Mouse (Mus musculus) hindbrain, embryonic 11.5 days (tissue): ENCODE measurements around the gene Rpl9-ps6. TPM values are rescaled to one million over a fixed set of nuclear protein-coding genes. Genes with fewer than 3 reads are reported as not detected.

ENCODE experiments used
- ATAC-seq: fragments of 200-750 bp; cut with Nextera tagmentation; 2 replicates; pipeline ENCODE4 v1.8.0; 2017; ENCODE audit warnings: mild to moderate bottlenecking, moderate TSS enrichment, moderate library complexity; ENCODE audit not compliant: low FRiP score
- DNase-seq: peaks from one replicate; pipeline ENCODE4 v3.0.0-alpha.2; 2015; ENCODE audit warnings: low spot score
- H3K27ac ChIP-seq: fragments of 300-500 bp; sonication (generic); 2 replicates; pipeline ENCODE4 v1.5.1; 2014; ENCODE audit warnings: mild to moderate bottlenecking, low read depth, low read length
- H3K27me3 ChIP-seq: fragments of 300-500 bp; sonication (generic); 2 replicates; pipeline ENCODE4 v1.6.1; 2014; ENCODE audit warnings: mild to moderate bottlenecking, low read length, moderate library complexity, mixed read lengths; ENCODE audit not compliant: control insufficient read depth, insufficient read depth
- H3K36me3 ChIP-seq: fragments of 300-500 bp; sonication (generic); 2 replicates; pipeline ENCODE4 v1.6.1; 2014; ENCODE audit warnings: mild to moderate bottlenecking, low read length, moderate library complexity, mixed read lengths; ENCODE audit not compliant: control insufficient read depth, insufficient read depth
- H3K4me1 ChIP-seq: fragments of 300-500 bp; sonication (generic); replicated peaks from 2 replicates; pipeline ENCODE4 v1.6.1; 2014; ENCODE audit warnings: low read length, mixed read lengths; ENCODE audit not compliant: control insufficient read depth, insufficient read depth
- H3K4me2 ChIP-seq: fragments of 300-500 bp; sonication (generic); replicated peaks from 2 replicates; pipeline ENCODE4 v1.6.1; 2014; ENCODE audit warnings: mild to moderate bottlenecking, low read depth, low read length
- H3K4me3 ChIP-seq: fragments of 300-500 bp; sonication (generic); 2 replicates; pipeline ENCODE4 v1.5.1; 2014; ENCODE audit warnings: low read depth, low read length
- H3K9ac ChIP-seq: fragments of 300-500 bp; sonication (generic); 2 replicates; pipeline ENCODE4 v1.6.1; 2014; ENCODE audit warnings: low read depth, low read length
- H3K9me3 ChIP-seq: fragments of 300-500 bp; sonication (generic); 2 replicates; pipeline ENCODE4 v1.6.1; 2016; ENCODE audit warnings: low read length; ENCODE audit not compliant: control insufficient read depth
- WGBS: fragments of 180-500 bp; shearing (Covaris S2); extraction: QIAGEN DNeasy Blood & Tissue Kit; methylation state at CpG from one replicate; pipeline ENCODE4 v1.1.7; 2014; 5-methylcytosine and 5-hydroxymethylcytosine counted together
- polyA plus RNA-seq: library from polyadenylated mRNA; unstranded; fragments of >200 nt; fragmentation: Nextera tagmentation; extraction: Ambion mirVana; gene quantifications from 2 replicates; pipeline ENCODE4 v1.2.1, GENCODE M21; 2014

The Rpl9-ps6 gene
- 76.8 and 85.8 TPM in 2 replicates for polyA plus RNA-seq

DNA sequence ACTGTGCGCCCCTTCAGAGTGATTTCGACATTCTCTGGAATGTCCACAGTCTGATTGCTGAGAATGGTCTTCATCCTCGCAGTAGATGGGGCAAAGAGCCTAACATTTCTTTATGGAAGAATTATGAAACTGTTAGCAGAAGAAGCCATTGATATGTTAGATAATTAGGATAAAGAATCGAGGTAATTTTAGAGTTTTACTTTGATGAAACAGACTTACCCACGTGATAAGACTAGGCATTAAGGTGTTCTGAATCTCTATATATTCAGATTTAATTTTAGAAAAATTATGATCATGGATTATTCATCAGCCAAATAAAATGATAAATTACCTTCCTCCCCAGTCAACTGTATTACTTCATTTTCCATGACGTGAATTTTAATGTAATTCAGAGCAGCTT lies at the start of gene Rpl9-ps6:
Gene Rpl9-ps6 (minus strand): TSS at position 101 of the 400 bp plus-strand sequence.
- H3K4me3 ChIP-seq, result no peak within 1 kb of the TSS
- ATAC-seq, result no peak
- no peaks in the 10 kb centered on the region for H3K27me3 ChIP-seq
- 78% methylated on average over 5 of the region's 6 CpGs for WGBS
- no peak for DNase-seq
- no peaks in the 10 kb centered on the region for H3K36me3 ChIP-seq
- no peak within 1 kb of the TSS for H3K9ac ChIP-seq
- no peak within 1 kb of the TSS for H3K27ac ChIP-seq
- H3K4me2 ChIP-seq, result no peak within 1 kb of the TSS
- H3K9me3 ChIP-seq, result no peaks in the 10 kb centered on the region
- H3K4me1 ChIP-seq, result no peaks in the 10 kb centered on the region

DNA sequence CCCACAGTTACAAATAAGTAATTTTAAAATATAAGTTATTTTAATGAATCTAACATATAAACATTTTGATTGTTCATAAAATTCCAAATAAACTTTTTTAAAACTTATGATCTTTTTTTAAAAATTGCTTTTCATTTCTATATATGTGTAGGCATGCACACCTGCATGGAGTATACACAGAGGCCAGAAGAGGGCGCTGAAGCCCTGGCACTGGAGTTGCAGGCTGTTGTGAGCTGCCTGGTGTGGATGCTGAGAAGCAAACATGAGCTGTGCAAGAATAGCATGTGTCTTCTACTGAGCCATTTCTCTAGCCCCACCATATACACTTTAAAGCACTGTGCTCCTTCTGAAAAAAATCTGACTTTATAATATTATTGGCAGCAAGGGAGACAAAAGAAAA lies 46.1 kb upstream of the Rpl9-ps6 start:
- WGBS, result 30% methylated on average over 1 of the region's 1 CpGs
- DNase-seq (peak; percentile 9), ATAC-seq (no peak)
- H3K27me3 ChIP-seq, result no peaks in the 10 kb centered on the region
- H3K27ac ChIP-seq, result no peak overlapping the region
- H3K36me3 ChIP-seq, result peaks cover 5% of the 10 kb centered on the region; the same call in 1 of the 2 replicates
- no peaks in the 10 kb centered on the region for H3K4me1 ChIP-seq
- H3K4me3 ChIP-seq, result no peak overlapping the region
- H3K4me2 ChIP-seq, result no peak overlapping the region
- peaks cover 4% of the 10 kb centered on the region; the same call in 1 of the 2 replicates for H3K9me3 ChIP-seq
- H3K9ac ChIP-seq, result no peak overlapping the region

DNA sequence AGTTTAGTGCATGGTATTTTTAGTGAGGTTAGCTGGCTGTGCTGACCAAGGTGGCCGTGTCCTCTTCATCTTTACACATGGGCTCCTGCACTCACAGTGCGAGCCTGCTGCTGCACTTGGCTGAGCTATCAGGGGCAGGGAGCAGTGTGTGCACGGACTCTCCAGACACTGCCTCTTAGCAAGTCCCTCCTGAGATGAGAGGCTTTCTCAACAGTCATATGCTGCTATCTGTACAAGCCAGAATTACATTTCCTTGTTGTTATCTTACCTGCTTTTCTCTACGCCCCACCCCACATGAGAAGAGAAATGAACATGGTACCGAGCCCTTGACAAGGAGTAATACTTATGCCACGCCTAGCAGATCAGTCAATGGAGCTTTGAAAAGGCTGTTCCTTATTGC lies 44.6 kb upstream of the Rpl9-ps6 start:
- H3K27me3 ChIP-seq, result no peaks in the 10 kb centered on the region
- H3K9me3 ChIP-seq, result peaks cover 4% of the 10 kb centered on the region; the same call in 1 of the 2 replicates
- no peaks in the 10 kb centered on the region for H3K4me1 ChIP-seq
- DNase-seq, result no peak
- ATAC-seq, result no peak
- H3K9ac ChIP-seq, result no peak overlapping the region
- 98% methylated on average over 6 of the region's 6 CpGs for whole genome bisulfite sequencing
- no peak overlapping the region for H3K4me2 ChIP-seq
- H3K4me3 ChIP-seq, result no peak overlapping the region
- no peak overlapping the region for H3K27ac ChIP-seq
- H3K36me3 ChIP-seq, result peaks cover 5% of the 10 kb centered on the region; the same call in 1 of the 2 replicates

DNA sequence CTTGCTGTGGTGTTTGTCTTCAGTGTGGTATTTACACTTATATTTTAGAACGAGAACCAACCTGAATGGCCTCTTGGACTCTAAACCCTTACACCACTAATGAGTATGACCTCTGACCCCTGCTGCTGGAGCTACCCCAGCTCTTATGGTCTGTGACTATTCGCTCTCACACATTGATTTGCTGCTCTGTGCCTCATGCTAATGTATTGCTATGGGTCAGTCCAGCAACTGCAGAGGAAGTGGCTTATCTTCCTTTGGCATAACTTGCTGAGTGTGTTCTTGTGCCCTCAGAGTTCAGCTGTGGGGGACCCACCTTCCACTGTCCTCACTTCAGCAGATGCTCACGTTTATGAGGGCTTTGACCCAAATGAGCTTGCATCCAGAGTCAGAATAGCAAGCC lies 43.9 kb upstream of the Rpl9-ps6 start:
- WGBS, result 79% methylated on average over 3 of the region's 3 CpGs
- H3K36me3 ChIP-seq, result peaks cover 5% of the 10 kb centered on the region; the same call in 1 of the 2 replicates

DNA sequence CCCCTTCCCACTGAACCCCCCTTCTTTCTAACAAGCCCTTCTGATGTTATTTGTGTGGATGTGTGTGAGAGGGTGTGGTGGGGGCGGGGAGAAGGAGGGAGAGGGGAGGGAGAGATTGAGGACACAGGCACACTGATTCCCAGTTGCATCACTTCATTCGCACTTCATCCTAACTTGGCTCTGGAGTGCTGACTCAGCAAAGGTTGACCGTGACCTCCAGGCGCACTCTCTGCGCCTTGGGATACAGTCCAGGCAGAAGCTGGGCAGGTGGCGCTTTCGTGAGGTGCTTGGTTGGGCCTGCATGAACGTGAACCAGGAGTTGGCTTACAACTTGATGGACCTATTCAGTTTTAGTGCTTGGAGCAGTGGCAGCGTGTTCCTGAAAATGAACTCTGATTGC lies 41.1 kb upstream of the Rpl9-ps6 start:
- no peak overlapping the region for H3K4me2 ChIP-seq
- 86% methylated on average over 8 of the region's 9 CpGs for WGBS
- no peaks in the 10 kb centered on the region for H3K4me1 ChIP-seq
- H3K4me3 ChIP-seq, result no peak overlapping the region
- no peaks in the 10 kb centered on the region for H3K27me3 ChIP-seq
- DNase-seq (no peak), ATAC-seq (no peak)
- H3K27ac ChIP-seq, result no peak overlapping the region
- H3K36me3 ChIP-seq, result no peaks in the 10 kb centered on the region
- no peak overlapping the region for H3K9ac ChIP-seq
- peaks cover 4% of the 10 kb centered on the region; the same call in 1 of the 2 replicates for H3K9me3 ChIP-seq

More for the DNA sequence above, 43.9 kb upstream of the Rpl9-ps6 start:
- no peaks in the 10 kb centered on the region for H3K27me3 ChIP-seq
- ATAC-seq, result no peak
- DNase-seq, result no peak
- no peak overlapping the region for H3K4me2 ChIP-seq
- no peak overlapping the region for H3K27ac ChIP-seq
- no peaks in the 10 kb centered on the region for H3K4me1 ChIP-seq
- H3K9me3 ChIP-seq, result peaks cover 4% of the 10 kb centered on the region; the same call in 1 of the 2 replicates
- no peak overlapping the region for H3K4me3 ChIP-seq
- H3K9ac ChIP-seq, result no peak overlapping the region

DNA sequence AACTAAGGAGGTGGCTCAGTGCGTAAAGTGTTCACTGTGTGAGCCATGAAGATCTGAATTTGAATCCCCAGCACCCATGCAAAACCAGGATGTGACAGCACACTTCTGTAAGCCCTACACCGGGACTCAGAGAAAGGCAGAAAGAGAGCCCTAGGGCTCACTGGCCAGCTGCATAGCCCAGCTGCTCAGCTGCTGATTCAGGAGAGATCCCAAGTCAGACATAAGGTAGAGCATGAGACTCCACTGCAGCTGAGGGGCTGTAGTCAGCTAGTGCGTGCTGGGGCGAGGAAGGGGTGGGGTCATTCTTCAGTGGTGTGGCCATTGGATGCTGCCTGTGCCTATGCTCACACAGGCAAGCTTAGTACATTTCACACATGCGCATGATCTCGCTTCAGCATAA lies 40.7 kb upstream of the Rpl9-ps6 start:
- Histone ChIP-seq H3K9ac (no peak overlapping the region), H3K36me3 (no peaks in the 10 kb centered on the region), H3K27ac (no peak overlapping the region), H3K4me3 (no peak overlapping the region), H3K4me1 (no peaks in the 10 kb centered on the region), H3K4me2 (no peak overlapping the region), H3K9me3 (peaks cover 3% of the 10 kb centered on the region; the same call in 1 of the 2 replicates), H3K27me3 (no peaks in the 10 kb centered on the region)
- DNase-seq (no peak), ATAC-seq (no peak)
- 92% methylated on average over 6 of the region's 6 CpGs for WGBS

DNA sequence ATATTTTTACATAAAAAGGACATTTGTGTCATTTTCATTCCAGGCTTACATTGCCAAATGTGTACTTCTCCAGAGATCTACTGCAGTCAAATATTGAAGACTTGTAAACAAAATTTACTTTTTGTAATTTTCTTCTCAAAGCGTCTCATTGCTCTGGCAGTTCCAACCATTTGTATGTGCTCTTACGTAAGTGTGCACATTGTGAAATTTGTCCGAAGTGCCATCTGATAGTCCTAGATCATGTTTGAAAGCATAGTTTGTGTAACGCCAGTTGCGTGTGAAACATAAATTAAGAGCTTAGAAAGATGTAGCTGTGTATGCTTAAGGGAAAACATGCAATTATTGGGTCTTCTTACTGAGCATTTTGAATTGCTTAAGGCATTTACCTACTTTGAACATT lies 40.1 kb upstream of the Rpl9-ps6 start:
- Histone ChIP-seq H3K4me3 (no peak overlapping the region), H3K9ac (no peak overlapping the region), H3K27me3 (no peaks in the 10 kb centered on the region), H3K36me3 (no peaks in the 10 kb centered on the region), H3K27ac (no peak overlapping the region), H3K4me2 (no peak overlapping the region), H3K9me3 (no peaks in the 10 kb centered on the region), H3K4me1 (no peaks in the 10 kb centered on the region)
- 96% methylated on average over 5 of the region's 5 CpGs for WGBS
- ATAC-seq (no peak), DNase-seq (no peak)

DNA sequence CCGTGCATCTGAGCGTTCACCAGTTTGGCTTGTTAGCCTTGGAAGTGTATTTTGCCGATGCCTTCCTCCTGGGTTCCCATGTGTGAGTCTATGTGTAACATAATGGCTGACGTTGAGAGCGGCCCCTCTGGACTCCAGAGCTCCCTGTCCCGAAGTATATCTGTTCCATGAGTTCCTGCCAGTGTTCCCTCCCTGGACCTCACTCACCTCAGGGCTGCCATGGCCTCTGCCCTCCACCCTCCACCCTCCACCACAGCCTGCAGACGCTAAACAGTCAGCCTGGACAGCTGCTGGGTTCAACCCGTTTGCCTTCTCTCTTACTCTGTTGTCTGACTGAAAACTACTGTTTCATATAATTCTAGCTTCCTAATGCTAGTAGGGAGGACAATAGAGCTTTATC lies 39.7 kb upstream of the Rpl9-ps6 start:
- DNase-seq, result no peak
- Histone ChIP-seq H3K4me1 (no peaks in the 10 kb centered on the region), H3K9ac (no peak overlapping the region), H3K27me3 (no peaks in the 10 kb centered on the region), H3K4me2 (no peak overlapping the region), H3K36me3 (no peaks in the 10 kb centered on the region), H3K4me3 (no peak overlapping the region), H3K27ac (no peak overlapping the region), H3K9me3 (no peaks in the 10 kb centered on the region)
- WGBS, result 87% methylated on average over 8 of the region's 8 CpGs
- ATAC-seq, result no peak

DNA sequence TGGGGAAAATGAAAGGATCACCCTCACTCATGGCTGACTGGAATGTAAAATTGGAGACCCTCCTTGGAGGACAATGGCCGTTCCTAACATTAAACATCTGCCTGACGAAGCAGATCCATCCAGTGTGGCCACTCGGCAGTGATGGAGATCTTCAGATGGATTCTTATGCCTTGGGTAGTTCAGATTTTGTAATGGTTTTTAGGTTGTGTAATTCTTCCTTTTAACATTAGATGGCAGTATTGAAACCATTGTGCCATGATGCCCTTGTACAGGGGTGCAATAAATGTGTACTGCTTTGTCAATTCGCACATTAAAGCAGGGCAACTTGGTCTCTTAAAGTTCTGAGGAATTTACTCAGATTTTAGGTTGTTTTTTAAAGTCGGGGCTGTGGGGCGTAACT lies 35.0 kb upstream of the Rpl9-ps6 start:
- 90% methylated on average over 6 of the region's 6 CpGs for WGBS
- Histone ChIP-seq H3K4me1 (no peaks in the 10 kb centered on the region), H3K36me3 (0 out of 2 replicates have a peak, but pooled peaks cover 3% of the 10 kb centered on the region), H3K9me3 (no peaks in the 10 kb centered on the region), H3K4me2 (no peak overlapping the region), H3K4me3 (no peak overlapping the region), H3K9ac (no peak overlapping the region), H3K27me3 (no peaks in the 10 kb centered on the region), H3K27ac (no peak overlapping the region)
- DNase-seq (peak; percentile 19), ATAC-seq (0 out of 2 replicates have a peak, but pooled peaks have one; percentile 33)
